Mouse (Mus musculus) heart, embryonic 15.5 days (tissue): ENCODE results near the gene 4930432K21Rik. TPM values are rescaled to one million over a fixed set of nuclear protein-coding genes. Genes with fewer than 3 reads are reported as not detected.
A peak's percentile ranks its signal among the peaks of the same experiment; 100 is the strongest.

Source experiments
- ATAC-seq: fragments of 200-750 bp; cut with Nextera tagmentation; replicated peaks from 2 replicates; pipeline ENCODE4 v1.8.0; 2017; ENCODE audit warnings: low read depth, moderate TSS enrichment; ENCODE audit not compliant: insufficient number of reproducible peaks, insufficient read depth, low FRiP score
- H3K27ac ChIP-seq: fragments of 300-500 bp; sonication (generic); 2 replicates; pipeline ENCODE4 v1.5.1; 2015; ENCODE audit warnings: mild to moderate bottlenecking, inconsistent platforms
- H3K27me3 ChIP-seq: fragments of 300-500 bp; sonication (generic); 2 replicates; pipeline ENCODE4 v1.6.1; 2015; ENCODE audit warnings: inconsistent platforms
- H3K36me3 ChIP-seq: fragments of 300-500 bp; sonication (generic); 2 replicates; pipeline ENCODE4 v1.6.1; 2015; ENCODE audit warnings: mild to moderate bottlenecking, inconsistent platforms
- H3K4me1 ChIP-seq: fragments of 300-500 bp; sonication (generic); replicated peaks from 2 replicates; pipeline ENCODE4 v1.6.1; 2015; ENCODE audit warnings: inconsistent platforms
- H3K4me2 ChIP-seq: fragments of 300-500 bp; sonication (generic); 2 replicates; pipeline ENCODE4 v1.6.1; 2015; ENCODE audit warnings: inconsistent platforms, mild to moderate bottlenecking, moderate library complexity
- H3K4me3 ChIP-seq: fragments of 300-500 bp; sonication (generic); 2 replicates; pipeline ENCODE4 v1.5.1; 2015; ENCODE audit warnings: mild to moderate bottlenecking, inconsistent platforms
- H3K9ac ChIP-seq: fragments of 300-500 bp; sonication (generic); 2 replicates; pipeline ENCODE4 v1.6.1; 2015; ENCODE audit warnings: mild to moderate bottlenecking, inconsistent platforms
- H3K9me3 ChIP-seq: fragments of 300-500 bp; sonication (generic); replicated peaks from 2 replicates; pipeline ENCODE4 v1.6.1; 2016; ENCODE audit warnings: inconsistent platforms
- WGBS: fragments of 180-500 bp; shearing (Covaris S2); methylation state at CpG from one replicate; pipeline ENCODE4 v1.1.7; 2015; ENCODE audit warnings: mixed read lengths; 5-methylcytosine and 5-hydroxymethylcytosine counted together
- polyA plus RNA-seq: library from polyadenylated mRNA; unstranded; fragments of >200 nt; fragmentation: Nextera tagmentation; extraction: Ambion mirVana; gene quantifications from 2 replicates; pipeline ENCODE4 v1.2.1, GENCODE M21; 2015

4930432K21Rik gene
- polyA plus RNA-seq = 0.60 and 0.77 TPM in 2 replicates

DNA sequence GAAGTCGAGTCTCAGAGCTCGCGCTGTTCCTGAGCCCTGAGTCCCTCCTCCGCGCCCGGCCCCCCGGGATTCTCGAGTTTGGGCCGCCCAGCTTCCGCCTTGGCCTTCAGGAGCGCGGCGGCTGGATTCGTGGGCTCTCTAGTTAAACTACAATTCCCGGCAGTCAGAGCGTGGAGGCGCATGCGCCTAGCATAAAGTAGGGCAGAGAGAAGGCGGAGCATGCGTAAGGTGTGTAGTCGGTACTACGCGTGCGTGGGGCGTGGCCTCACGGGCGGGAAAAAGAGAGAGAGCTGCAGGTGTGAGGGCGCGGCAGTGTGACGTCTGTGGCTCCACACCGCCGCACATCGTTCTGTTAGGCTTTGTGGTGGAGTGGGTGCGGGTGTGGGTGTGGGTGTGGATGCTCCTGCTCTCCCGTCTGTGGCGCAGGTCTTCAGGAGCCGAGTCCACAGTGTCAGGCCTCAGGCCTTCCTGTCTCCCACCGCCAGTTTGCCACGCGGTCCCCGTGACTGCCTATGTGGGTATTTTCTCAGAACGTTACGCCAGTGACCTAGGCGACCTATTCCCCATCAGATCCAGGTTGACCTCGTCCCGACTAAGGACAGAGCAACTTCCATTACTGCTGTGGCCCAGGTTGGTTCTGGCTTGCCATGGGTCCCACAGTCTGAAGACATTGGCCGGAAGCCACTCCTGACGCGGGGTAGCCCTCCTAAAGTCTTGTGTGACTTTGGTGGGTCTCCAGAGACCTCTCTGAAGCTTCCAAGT is at the start of gene 4930432K21Rik, which contains the start of gene Cc2d1a:
4930432K21Rik (plus strand) TSS at position 257 of the 762 bp plus-strand sequence.
Cc2d1a (minus strand) TSS at position 168 of the 762 bp plus-strand sequence.
- Histone ChIP-seq H3K27ac (peak within 1 kb of the TSS; percentile 41; the same call in 1 of the 2 replicates), H3K36me3 (peaks cover 12% of the 10 kb centered on the region), H3K4me3 (peak within 1 kb of the TSS; percentile 81), H3K27me3 (no peaks in the 10 kb centered on the region), H3K4me1 (peaks cover 22% of the 10 kb centered on the region), H3K4me2 (peak within 1 kb of the TSS; percentile 92), H3K9me3 (no peaks in the 10 kb centered on the region), H3K9ac (peak within 1 kb of the TSS; percentile 86)
- 12% methylated on average over 49 of the region's 49 CpGs for WGBS
- peak; percentile 92 for ATAC-seq

DNA sequence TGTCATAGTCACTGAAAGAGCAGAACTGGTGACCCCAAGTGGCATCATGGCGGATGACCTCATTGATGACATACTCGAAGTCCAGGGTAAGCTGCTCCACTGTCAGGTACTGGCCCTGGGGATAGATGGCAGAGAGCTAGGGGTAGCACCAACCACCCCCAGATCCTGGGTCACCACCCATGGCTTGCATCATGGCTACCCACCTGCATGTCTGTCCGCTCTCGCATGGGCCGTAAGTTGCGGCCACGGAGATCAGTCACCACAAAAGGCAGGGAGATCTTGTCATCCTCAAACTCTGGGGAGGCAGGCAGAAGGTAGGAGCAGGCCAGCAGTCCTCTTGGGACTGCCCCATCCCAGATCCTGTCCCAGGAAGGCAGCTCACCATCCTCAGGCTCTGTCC is 49.4 kb upstream of the 4930432K21Rik start:
- Histone ChIP-seq H3K27ac (no peak overlapping the region), H3K9me3 (no peaks in the 10 kb centered on the region), H3K4me2 (no peak overlapping the region), H3K4me3 (no peak overlapping the region), H3K9ac (no peak overlapping the region), H3K4me1 (peaks cover 13% of the 10 kb centered on the region), H3K27me3 (no peaks in the 10 kb centered on the region), H3K36me3 (peaks cover 60% of the 10 kb centered on the region)
- ATAC-seq = no peak
- 87% methylated on average over 7 of the region's 7 CpGs for WGBS

- H3K4me3 ChIP-seq = no peak overlapping the region
- H3K4me1 ChIP-seq = peaks cover 24% of the 10 kb centered on the region
- no peaks in the 10 kb centered on the region for H3K27me3 ChIP-seq
- no peak overlapping the region for H3K9ac ChIP-seq
- no peaks in the 10 kb centered on the region for H3K9me3 ChIP-seq
- no peak overlapping the region for H3K27ac ChIP-seq
- 90% methylated on average over 25 of the region's 25 CpGs for WGBS
- H3K36me3 ChIP-seq = peaks cover 34% of the 10 kb centered on the region
- no peak for ATAC-seq
- no peak overlapping the region for H3K4me2 ChIP-seq
Measured at GRCm38 (mm10) chr8:84101476-84102270, 46.2 kb upstream of the 4930432K21Rik start.

GRCm38 (mm10) chr8:84103601-84104000 is 44.2 kb upstream of the 4930432K21Rik start:
- Histone ChIP-seq H3K36me3 (peaks cover 14% of the 10 kb centered on the region; the same call in 1 of the 2 replicates), H3K9me3 (no peaks in the 10 kb centered on the region; the same call in 1 of the 2 replicates), H3K9ac (peak overlapping the region; percentile 86), H3K27me3 (no peaks in the 10 kb centered on the region), H3K4me1 (peaks cover 24% of the 10 kb centered on the region), H3K4me2 (peak overlapping the region; percentile 83), H3K27ac (0 out of 2 replicates have a peak overlapping the region, but pooled peaks have one; percentile 90), H3K4me3 (peak overlapping the region; percentile 86)
- 42% methylated on average over 3 of the region's 3 CpGs for WGBS
- ATAC-seq = no peak

GRCm38 (mm10) chr8:84104221-84104620 is 43.6 kb upstream of the 4930432K21Rik start:
- peak overlapping the region; percentile 86 for H3K4me3 ChIP-seq
- no peaks in the 10 kb centered on the region for H3K27me3 ChIP-seq
- under 1% methylated on average over 26 of the region's 29 CpGs for WGBS
- peak; percentile 60 for ATAC-seq
- no peaks in the 10 kb centered on the region; the same call in 1 of the 2 replicates for H3K9me3 ChIP-seq
- peaks cover 24% of the 10 kb centered on the region for H3K4me1 ChIP-seq
- peak overlapping the region; percentile 83 for H3K4me2 ChIP-seq
- H3K27ac ChIP-seq = peak overlapping the region; percentile 90
- H3K9ac ChIP-seq = peak overlapping the region; percentile 86
- peaks cover 11% of the 10 kb centered on the region; the same call in 1 of the 2 replicates for H3K36me3 ChIP-seq

DNA sequence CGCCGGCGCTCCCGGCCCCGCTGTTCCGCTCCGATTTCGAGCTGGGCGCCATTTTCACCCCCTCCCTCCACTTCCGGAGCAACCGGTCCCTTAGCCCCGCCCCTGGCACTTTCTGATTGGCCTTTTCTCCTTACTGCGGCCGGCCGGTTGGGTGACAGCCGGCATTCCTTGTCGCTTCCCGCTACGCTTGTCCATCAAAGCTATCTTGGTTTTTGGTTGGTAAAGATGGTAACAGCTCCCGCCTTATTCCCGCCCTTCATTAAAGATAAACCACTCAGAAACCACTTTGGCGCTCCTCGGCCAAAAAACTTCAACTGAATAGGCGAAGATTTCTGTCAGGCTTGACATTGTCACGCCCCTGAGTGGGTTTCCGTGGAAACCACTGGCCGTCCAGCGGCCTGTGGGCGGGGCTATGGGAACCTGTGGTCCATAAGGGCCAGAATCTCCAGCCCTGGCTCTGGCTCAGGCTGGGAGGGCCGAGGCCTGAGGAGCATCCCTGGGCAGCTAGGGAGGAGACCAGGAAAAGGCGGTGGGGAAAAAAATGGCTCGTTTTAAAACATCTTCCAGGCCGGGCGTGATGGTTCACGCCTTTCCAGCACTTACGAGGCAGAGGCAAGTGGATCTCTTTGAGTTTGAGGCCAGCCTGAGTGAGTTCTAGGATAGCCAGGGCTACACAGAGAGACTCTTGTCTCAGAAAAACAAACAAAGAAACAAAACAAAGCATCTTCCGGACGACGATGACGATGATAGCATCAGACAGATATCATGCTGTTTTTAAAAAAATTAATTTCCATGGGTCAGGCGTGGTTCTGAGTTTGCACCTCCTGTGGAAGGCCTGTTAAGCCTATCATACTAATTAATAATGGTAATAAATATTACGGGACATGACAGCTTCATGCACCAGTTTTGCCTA is 42.9 kb upstream of the 4930432K21Rik start, which contains the start of gene Dcaf15:
Dcaf15 (minus strand) TSS at position 72 of the 913 bp plus-strand sequence.
- H3K4me3 ChIP-seq = peak within 1 kb of the TSS; percentile 86
- H3K27me3 ChIP-seq = no peaks in the 10 kb centered on the region
- H3K9ac ChIP-seq = peak within 1 kb of the TSS; percentile 86
- peaks cover 11% of the 10 kb centered on the region; the same call in 1 of the 2 replicates for H3K36me3 ChIP-seq
- no peaks in the 10 kb centered on the region; the same call in 1 of the 2 replicates for H3K9me3 ChIP-seq
- peak within 1 kb of the TSS; percentile 90 for H3K27ac ChIP-seq
- H3K4me1 ChIP-seq = peaks cover 24% of the 10 kb centered on the region
- ATAC-seq = peak; percentile 95
- WGBS = 8% methylated on average over 42 of the region's 42 CpGs
- peak within 1 kb of the TSS; percentile 83 for H3K4me2 ChIP-seq

GRCm38 (mm10) chr8:84105676-84106075 is 42.1 kb upstream of the 4930432K21Rik start:
- Histone ChIP-seq H3K9me3 (no peaks in the 10 kb centered on the region; the same call in 1 of the 2 replicates), H3K36me3 (peaks cover 11% of the 10 kb centered on the region; the same call in 1 of the 2 replicates), H3K4me1 (peaks cover 24% of the 10 kb centered on the region), H3K27me3 (no peaks in the 10 kb centered on the region), H3K4me3 (no peak overlapping the region), H3K4me2 (no peak overlapping the region), H3K27ac (no peak overlapping the region), H3K9ac (no peak overlapping the region)
- 79% methylated on average over 2 of the region's 2 CpGs for WGBS
- ATAC-seq = no peak

GRCm38 (mm10) chr8:84106216-84107040 is 41.4 kb upstream of the 4930432K21Rik start:
- WGBS = 88% methylated on average over 6 of the region's 6 CpGs
- Histone ChIP-seq H3K4me3 (no peak overlapping the region), H3K27ac (no peak overlapping the region), H3K4me2 (no peak overlapping the region), H3K27me3 (no peaks in the 10 kb centered on the region), H3K4me1 (peaks cover 24% of the 10 kb centered on the region), H3K9me3 (no peaks in the 10 kb centered on the region; the same call in 1 of the 2 replicates), H3K9ac (no peak overlapping the region), H3K36me3 (peaks cover 8% of the 10 kb centered on the region; the same call in 1 of the 2 replicates)
- no peak for ATAC-seq

- no peaks in the 10 kb centered on the region for H3K9me3 ChIP-seq
- H3K4me2 ChIP-seq = no peak overlapping the region
- no peak overlapping the region for H3K27ac ChIP-seq
- H3K36me3 ChIP-seq = no peaks in the 10 kb centered on the region
- ATAC-seq = no peak
- WGBS = 82% methylated on average over 6 of the region's 6 CpGs
- H3K4me3 ChIP-seq = no peak overlapping the region
- H3K27me3 ChIP-seq = no peaks in the 10 kb centered on the region
- H3K4me1 ChIP-seq = no peaks in the 10 kb centered on the region
- H3K9ac ChIP-seq = no peak overlapping the region
Measured at GRCm38 (mm10) chr8:84115646-84116045, 32.2 kb upstream of the 4930432K21Rik start.

DNA sequence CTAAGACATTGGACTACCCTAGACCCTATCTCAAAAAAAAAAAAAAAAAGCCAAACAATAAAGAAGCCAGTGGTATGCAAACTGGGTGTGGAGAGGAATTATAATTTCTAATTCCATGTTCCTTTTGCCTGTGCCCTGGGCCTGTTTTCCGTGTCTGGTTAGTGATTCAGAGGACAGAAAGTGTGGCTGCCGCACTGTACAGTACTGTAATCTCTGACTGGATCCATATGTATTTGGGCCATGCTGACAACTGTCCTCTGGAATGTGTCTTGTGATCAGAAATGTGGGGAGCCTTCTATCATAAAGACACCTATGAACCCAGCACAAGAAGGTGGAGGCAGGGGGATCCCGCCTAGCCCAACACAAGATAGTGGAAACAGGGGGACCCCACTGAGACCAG is 25.7 kb upstream of the 4930432K21Rik start:
- no peak overlapping the region for H3K4me3 ChIP-seq
- no peaks in the 10 kb centered on the region for H3K27me3 ChIP-seq
- no peaks in the 10 kb centered on the region for H3K36me3 ChIP-seq
- no peak overlapping the region for H3K9ac ChIP-seq
- H3K4me2 ChIP-seq = no peak overlapping the region
- H3K4me1 ChIP-seq = no peaks in the 10 kb centered on the region
- ATAC-seq = no peak
- WGBS = 62% methylated on average over 3 of the region's 3 CpGs
- H3K27ac ChIP-seq = no peak overlapping the region
- no peaks in the 10 kb centered on the region for H3K9me3 ChIP-seq
